Mouse (Mus musculus): Measurements from ENCODE around the gene Ralgapa2. TPM values are rescaled to one million over a fixed set of nuclear protein-coding genes. Genes with fewer than 3 reads are reported as not detected.

Ralgapa2 gene
- polyA plus RNA-seq, 1 experiment from 2014 or later = 3.3 TPM

DNA sequence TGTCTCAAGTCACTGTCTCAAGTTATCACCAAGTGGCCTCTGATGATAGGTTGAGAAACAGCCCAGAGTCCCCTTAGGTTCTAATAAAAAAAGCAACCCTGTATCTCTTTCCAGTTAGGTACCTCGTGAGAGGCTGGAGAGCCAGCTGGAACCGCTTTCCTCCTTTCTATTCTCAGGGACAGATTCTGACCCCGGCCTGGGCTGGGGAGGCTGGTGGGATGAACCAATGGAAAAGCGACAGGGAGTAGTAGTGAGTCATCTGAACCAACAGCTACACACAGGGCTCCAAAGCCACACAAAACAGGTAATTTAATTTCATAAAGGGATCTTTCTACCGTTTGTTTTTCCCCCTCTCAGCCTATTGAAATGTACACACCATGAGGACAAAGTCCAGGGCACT, 233.8 kb downstream of the Ralgapa2 start:
- 55% methylated on average over 5 of the region's 5 CpGs for WGBS (ENCODE audit: insufficient replicate concordance)
- H3K4me3 ChIP-seq (replicated peaks) = no peak overlapping the region
- H3K36me3 ChIP-seq = no peaks in the 10 kb centered on the region
- DNase-seq (no peak), ATAC-seq (ENCODE audit: low read depth) (no peak)
- no peaks in the 10 kb centered on the region for H3K27me3 ChIP-seq
- peaks cover 15% of the 10 kb centered on the region for H3K4me1 ChIP-seq (replicated peaks)
- no peak overlapping the region for H3K4me2 ChIP-seq
- no peak overlapping the region for H3K27ac ChIP-seq
- no peak overlapping the region for H3K9ac ChIP-seq
- H3K9me3 ChIP-seq (replicated peaks) = no peaks in the 10 kb centered on the region

DNA sequence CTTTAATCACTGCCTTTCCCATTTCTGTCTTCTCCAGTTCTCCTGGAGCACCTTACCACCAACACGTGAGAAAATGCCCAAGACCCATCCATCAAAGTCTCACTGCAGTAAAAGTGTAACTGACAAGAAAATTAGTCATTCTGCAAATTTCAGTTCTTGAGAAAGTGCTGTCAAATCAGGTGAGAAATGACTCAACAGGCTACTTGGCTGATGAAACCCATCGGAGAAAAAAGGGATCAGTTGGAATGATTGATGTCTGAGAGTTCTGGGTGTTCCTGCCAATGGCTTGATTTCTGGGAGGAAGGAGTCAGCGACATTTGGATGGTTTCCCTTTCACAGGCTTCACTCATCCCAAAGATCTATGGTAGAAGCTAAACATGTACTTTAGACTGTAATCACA, 245.6 kb downstream of the Ralgapa2 start:
- H3K4me1 ChIP-seq (replicated peaks) = no peaks in the 10 kb centered on the region
- H3K4me2 ChIP-seq = no peak overlapping the region
- no peaks in the 10 kb centered on the region for H3K36me3 ChIP-seq
- WGBS (ENCODE audit: insufficient replicate concordance) = 61% methylated on average over 3 of the region's 3 CpGs
- ATAC-seq (ENCODE audit: low read depth) (no peak), DNase-seq (no peak)
- no peak overlapping the region for H3K4me3 ChIP-seq (replicated peaks)
- H3K9ac ChIP-seq = no peak overlapping the region
- H3K9me3 ChIP-seq (replicated peaks) = no peaks in the 10 kb centered on the region
- no peak overlapping the region for H3K27ac ChIP-seq
- no peaks in the 10 kb centered on the region for H3K27me3 ChIP-seq

DNA sequence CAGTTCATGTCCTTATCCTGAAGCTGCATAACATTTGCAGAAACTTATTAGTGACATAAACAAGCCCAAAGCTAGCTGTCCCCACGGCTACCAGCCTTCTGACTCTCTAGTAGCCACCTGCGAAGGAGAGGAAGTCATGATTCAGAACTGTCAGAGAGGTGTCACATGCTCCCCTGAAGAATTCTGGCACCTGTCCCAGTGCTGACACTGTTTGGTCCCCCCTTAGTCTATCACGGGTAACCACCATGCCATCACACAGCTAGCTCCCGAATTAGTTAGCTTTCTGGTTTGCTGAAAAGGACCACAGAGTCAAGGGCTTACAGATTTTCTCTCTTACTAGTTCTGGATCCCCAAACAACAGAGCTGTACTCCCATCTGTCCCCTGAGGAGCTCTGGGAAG, 247.1 kb downstream of the Ralgapa2 start:
- H3K9me3 ChIP-seq (replicated peaks) = no peaks in the 10 kb centered on the region
- DNase-seq = no peak
- H3K4me3 ChIP-seq (replicated peaks) = no peak overlapping the region
- no peaks in the 10 kb centered on the region for H3K4me1 ChIP-seq (replicated peaks)
- no peaks in the 10 kb centered on the region for H3K36me3 ChIP-seq
- no peak for ATAC-seq (ENCODE audit: low read depth)
- H3K4me2 ChIP-seq = no peak overlapping the region
- WGBS (ENCODE audit: insufficient replicate concordance) = 59% methylated on average over 4 of the region's 4 CpGs
- H3K27ac ChIP-seq = no peak overlapping the region
- H3K27me3 ChIP-seq = no peaks in the 10 kb centered on the region
- no peak overlapping the region for H3K9ac ChIP-seq

DNA sequence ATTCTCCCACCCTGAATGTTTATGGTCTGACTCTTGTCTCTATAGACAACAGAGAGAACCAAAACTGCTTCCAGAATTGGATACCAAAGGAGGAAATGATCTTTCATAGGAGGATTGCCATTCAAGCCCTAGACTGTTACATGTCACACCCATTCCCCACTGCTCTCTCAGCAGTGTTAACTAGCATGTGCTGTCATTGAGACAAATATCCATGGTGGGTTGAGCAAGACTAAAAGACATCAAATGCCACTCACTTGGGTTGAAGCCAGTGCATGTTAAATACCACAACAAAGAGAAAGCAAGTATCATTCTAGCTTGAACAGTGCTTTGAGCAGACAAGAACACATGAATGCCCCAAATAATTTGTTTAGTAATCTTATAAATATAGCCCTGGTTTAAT, 249.2 kb downstream of the Ralgapa2 start:
- peaks cover 5% of the 10 kb centered on the region; the same call in 1 of the 2 replicates for H3K4me1 ChIP-seq (replicated peaks)
- no peaks in the 10 kb centered on the region for H3K27me3 ChIP-seq
- H3K9me3 ChIP-seq (replicated peaks) = no peaks in the 10 kb centered on the region
- H3K4me2 ChIP-seq = no peak overlapping the region
- ATAC-seq (ENCODE audit: low read depth) = no peak
- H3K27ac ChIP-seq = no peak overlapping the region
- no peak overlapping the region for H3K9ac ChIP-seq
- no peak for DNase-seq
- no peak overlapping the region for H3K4me3 ChIP-seq (replicated peaks)
- H3K36me3 ChIP-seq = no peaks in the 10 kb centered on the region

DNA sequence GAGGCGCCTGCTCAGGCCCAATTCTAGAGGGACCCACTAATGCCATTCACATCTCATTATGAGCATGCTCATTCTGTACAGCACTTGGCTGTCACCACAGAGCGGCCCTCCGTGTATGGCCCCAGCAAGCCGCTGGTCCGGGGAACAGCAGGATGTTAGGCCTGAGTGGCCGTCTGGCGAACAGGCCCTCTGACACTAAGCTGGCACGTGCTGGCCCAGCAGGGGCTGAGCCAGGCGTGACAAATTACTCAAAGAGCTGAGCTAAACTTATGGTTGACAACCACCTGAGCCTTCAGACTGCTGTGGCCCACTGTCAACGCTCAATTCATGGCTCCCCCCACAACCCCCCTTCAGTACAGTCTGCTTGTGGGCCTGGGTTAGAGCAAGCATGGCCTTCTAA, 249.9 kb downstream of the Ralgapa2 start:
- Histone ChIP-seq H3K9me3 (replicated peaks) (no peaks in the 10 kb centered on the region), H3K4me2 (no peak overlapping the region), H3K27ac (no peak overlapping the region), H3K27me3 (no peaks in the 10 kb centered on the region), H3K4me3 (replicated peaks) (no peak overlapping the region), H3K9ac (no peak overlapping the region), H3K36me3 (no peaks in the 10 kb centered on the region), H3K4me1 (replicated peaks) (peaks cover 5% of the 10 kb centered on the region; the same call in 1 of the 2 replicates)
- ATAC-seq (ENCODE audit: low read depth) = no peak
- DNase-seq = no peak
- WGBS (ENCODE audit: insufficient replicate concordance) = 72% methylated on average over 10 of the region's 10 CpGs

DNA sequence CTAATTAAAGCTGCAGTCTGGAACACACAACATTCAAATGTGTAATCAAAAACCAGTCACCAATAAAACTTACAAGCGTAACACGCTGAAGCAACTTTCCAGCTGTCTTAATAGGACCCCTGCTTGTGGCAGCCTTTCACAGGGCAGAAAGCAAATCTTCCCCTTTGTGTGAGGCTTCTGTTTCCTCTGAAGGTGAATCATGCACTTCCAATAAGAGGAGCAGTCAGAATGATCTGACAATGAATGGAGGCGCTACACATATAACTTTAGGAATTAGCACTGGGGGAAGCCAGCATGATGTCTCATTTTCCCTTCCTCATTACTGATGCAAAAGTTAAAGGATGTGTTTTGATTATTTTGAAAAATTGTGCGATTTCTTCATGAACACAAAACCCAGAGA, 251.0 kb downstream of the Ralgapa2 start:
- DNase-seq = no peak
- Histone ChIP-seq H3K4me3 (replicated peaks) (no peak overlapping the region), H3K4me2 (no peak overlapping the region), H3K36me3 (no peaks in the 10 kb centered on the region), H3K9me3 (replicated peaks) (no peaks in the 10 kb centered on the region), H3K27me3 (no peaks in the 10 kb centered on the region), H3K9ac (no peak overlapping the region), H3K4me1 (replicated peaks) (peaks cover 5% of the 10 kb centered on the region; the same call in 1 of the 2 replicates), H3K27ac (no peak overlapping the region)
- 78% methylated on average over 4 of the region's 4 CpGs for WGBS (ENCODE audit: insufficient replicate concordance)
- ATAC-seq (ENCODE audit: low read depth) = no peak

DNA sequence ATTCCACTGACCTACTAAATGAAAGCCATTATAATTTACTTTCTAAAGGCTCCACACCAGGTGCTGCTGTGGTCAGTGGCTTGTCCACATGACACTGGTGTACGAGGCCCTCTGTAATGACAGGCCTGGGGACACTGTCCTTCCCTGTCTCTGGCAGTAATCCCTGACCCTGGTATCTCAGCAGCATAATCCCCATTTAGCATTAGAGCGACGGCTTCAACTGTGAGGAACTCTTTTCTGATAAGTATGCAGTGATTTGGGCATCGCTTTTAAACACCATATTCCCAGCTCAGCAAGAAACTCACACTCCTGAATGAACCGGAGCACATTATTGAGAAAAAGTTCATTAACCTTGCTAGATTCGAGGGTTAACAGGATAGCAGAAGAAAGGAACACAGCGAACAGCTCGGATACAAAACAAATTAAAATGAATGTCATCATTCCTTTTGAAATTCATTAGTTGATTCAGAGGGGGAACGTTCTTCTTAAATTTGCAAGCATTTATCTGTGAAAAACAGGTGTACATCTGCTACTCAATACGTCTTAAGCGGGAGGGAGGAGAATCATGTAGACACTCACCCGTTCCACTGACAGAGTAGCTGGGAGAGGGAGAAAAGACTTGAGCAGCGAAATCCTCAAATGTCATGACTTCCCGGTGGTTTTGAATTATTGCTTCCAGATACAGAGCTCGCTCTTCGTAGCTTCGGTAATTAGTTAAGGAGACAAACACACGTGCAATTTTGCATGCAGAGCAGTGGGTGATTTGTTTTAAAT, 252.2 kb downstream of the Ralgapa2 start:
- Histone ChIP-seq H3K4me2 (no peak overlapping the region), H3K9me3 (replicated peaks) (no peaks in the 10 kb centered on the region), H3K36me3 (no peaks in the 10 kb centered on the region), H3K4me1 (replicated peaks) (peaks cover 5% of the 10 kb centered on the region; the same call in 1 of the 2 replicates), H3K27ac (no peak overlapping the region), H3K27me3 (no peaks in the 10 kb centered on the region), H3K4me3 (replicated peaks) (no peak overlapping the region), H3K9ac (no peak overlapping the region)
- 73% methylated on average over 18 of the region's 18 CpGs for WGBS (ENCODE audit: insufficient replicate concordance)
- ATAC-seq (ENCODE audit: low read depth) (no peak), DNase-seq (no peak)

DNA sequence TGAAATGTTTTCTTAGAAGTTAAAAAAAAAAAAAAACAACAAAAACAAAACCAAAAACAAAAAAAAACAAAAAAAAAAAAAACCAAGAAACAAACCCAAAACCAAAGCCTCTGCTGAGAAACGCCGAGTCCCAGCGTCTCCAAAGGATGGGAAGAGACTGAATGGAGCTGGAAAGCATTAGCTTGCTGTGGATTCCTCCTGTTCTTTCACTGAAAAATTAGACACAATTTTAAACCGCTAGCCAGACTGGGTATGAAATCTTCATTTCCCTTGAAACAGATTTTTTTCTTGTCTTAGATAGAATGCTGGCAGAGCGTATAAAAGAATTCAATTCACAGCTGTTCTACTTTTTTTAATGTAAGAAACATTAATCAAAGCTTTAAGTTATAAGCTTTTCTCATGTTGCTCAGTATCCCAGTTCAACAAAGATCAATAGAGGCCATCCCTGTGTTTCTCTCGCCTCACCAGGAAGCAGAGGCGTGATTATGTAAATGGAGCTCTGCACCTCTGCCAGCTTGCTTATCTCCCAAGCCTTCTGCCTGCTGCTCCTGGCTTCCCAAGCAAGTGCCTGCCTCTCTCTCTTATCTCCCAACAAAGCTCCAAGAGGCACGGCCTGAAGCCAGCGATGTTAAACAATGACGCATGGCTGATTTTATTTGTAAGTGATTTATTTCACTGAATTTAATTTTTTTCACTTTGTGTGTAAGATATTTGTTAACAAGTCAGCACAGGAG, 253.2 kb downstream of the Ralgapa2 start:
- 43% methylated on average over 10 of the region's 10 CpGs for WGBS (ENCODE audit: insufficient replicate concordance)

DNA sequence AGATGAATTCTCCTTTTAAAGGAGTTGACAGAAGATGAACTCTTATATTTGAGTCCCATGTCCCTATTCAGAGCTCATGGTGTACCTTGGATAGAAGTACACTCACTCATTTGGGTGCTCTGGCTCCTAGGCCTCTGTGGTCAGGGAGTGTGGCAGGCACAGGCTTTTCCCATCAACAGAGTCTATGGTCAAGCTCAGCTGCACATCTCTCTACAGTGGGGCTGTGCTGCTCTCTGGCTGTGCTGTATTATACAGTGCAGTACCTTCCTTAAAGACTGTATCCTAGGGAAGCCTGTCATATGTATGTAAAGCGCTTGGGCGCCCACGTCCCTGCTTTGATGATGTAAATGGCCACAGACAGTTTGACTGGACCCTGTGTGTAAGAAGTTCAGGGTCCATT, 254.5 kb downstream of the Ralgapa2 start:
- no peaks in the 10 kb centered on the region for H3K27me3 ChIP-seq
- H3K27ac ChIP-seq = no peak overlapping the region
- peaks cover 5% of the 10 kb centered on the region; the same call in 1 of the 2 replicates for H3K4me1 ChIP-seq (replicated peaks)
- H3K36me3 ChIP-seq = no peaks in the 10 kb centered on the region
- no peak for DNase-seq
- ATAC-seq (ENCODE audit: low read depth) = no peak
- WGBS (ENCODE audit: insufficient replicate concordance) = 77% methylated on average over 3 of the region's 3 CpGs
- no peak overlapping the region for H3K4me2 ChIP-seq
- no peak overlapping the region for H3K9ac ChIP-seq
- no peak overlapping the region for H3K4me3 ChIP-seq (replicated peaks)
- H3K9me3 ChIP-seq (replicated peaks) = no peaks in the 10 kb centered on the region

More for the DNA sequence above, 253.2 kb downstream of the Ralgapa2 start:
- peaks cover 5% of the 10 kb centered on the region; the same call in 1 of the 2 replicates for H3K4me1 ChIP-seq (replicated peaks)
- no peaks in the 10 kb centered on the region for H3K27me3 ChIP-seq
- H3K9me3 ChIP-seq (replicated peaks) = no peaks in the 10 kb centered on the region
- H3K27ac ChIP-seq = no peak overlapping the region
- no peak overlapping the region for H3K4me3 ChIP-seq (replicated peaks)
- H3K9ac ChIP-seq = no peak overlapping the region
- DNase-seq = no peak
- H3K36me3 ChIP-seq = no peaks in the 10 kb centered on the region
- no peak; the same call in 1 of the 2 replicates for ATAC-seq (ENCODE audit: low read depth)
- H3K4me2 ChIP-seq = no peak overlapping the region

DNA sequence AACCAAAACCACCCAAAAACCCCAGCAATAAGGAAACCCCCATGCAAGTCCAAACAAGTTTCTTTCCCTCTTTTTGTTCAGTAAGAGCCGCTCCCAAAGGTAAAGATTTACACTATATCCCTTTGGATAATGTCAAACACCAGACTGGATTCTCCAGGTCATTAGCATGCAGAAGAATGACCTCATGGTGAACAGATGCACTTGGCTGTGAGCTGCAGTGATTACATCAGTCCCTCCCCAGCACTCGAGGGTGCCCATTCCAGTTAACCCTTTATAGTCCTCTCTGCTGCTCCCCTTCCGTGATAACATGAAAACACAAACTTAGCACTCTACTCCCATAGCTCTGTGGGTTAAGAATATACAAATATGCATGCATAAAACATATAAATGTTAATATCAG, 255.1 kb downstream of the Ralgapa2 start:
- Histone ChIP-seq H3K27me3 (no peaks in the 10 kb centered on the region), H3K9me3 (replicated peaks) (no peaks in the 10 kb centered on the region), H3K27ac (no peak overlapping the region), H3K4me3 (replicated peaks) (no peak overlapping the region), H3K4me1 (replicated peaks) (peaks cover 5% of the 10 kb centered on the region; the same call in 1 of the 2 replicates), H3K4me2 (no peak overlapping the region), H3K36me3 (no peaks in the 10 kb centered on the region), H3K9ac (no peak overlapping the region)
- no peak for DNase-seq
- 46% methylated on average over 3 of the region's 3 CpGs for WGBS (ENCODE audit: insufficient replicate concordance)
- ATAC-seq (ENCODE audit: low read depth) = no peak

DNA sequence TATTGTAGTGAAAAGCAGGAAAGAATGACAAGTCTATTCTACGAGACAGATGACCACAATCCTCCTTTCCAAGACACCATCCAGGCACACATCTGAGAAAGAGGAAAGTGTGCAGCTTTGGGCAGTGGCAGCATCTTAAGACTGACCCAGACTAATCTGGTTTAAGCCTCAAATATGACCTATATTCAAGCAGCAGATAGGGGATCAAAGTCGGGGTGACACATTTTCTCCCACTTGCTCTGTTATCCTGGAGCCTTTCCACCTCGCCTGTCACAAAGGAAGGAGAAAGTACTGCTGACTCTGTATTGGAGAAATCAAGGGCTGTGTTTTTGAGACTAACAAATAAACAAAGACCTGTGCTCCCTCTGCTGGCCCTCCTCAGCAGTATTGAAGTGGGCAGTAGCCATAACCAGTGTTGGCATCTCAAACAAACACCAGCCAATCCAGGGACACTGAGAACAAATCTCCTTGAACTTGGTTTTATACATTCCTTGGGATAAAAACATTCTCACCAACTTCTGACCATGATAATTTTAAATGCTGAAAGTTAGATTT, 255.7 kb downstream of the Ralgapa2 start:
- Histone ChIP-seq H3K4me3 (replicated peaks) (no peak overlapping the region), H3K9ac (no peak overlapping the region), H3K4me2 (no peak overlapping the region), H3K4me1 (replicated peaks) (peaks cover 5% of the 10 kb centered on the region; the same call in 1 of the 2 replicates), H3K36me3 (no peaks in the 10 kb centered on the region), H3K27me3 (no peaks in the 10 kb centered on the region), H3K9me3 (replicated peaks) (no peaks in the 10 kb centered on the region), H3K27ac (no peak overlapping the region)
- 63% methylated on average over 3 of the region's 3 CpGs for WGBS (ENCODE audit: insufficient replicate concordance)
- DNase-seq (no peak), ATAC-seq (ENCODE audit: low read depth) (no peak)

Measured in liver, embryonic 13.5 days (tissue).